Mouse (Mus musculus) gonadal fat pad, adult 2 months (tissue): ENCODE measurements around the gene Myt1l. TPM values are rescaled to one million over a fixed set of nuclear protein-coding genes. Genes with fewer than 3 reads are reported as not detected.

ENCODE experiments used
- DNase-seq: peaks from one replicate; pipeline ENCODE4 v3.0.0-alpha.2; 2012; ENCODE audit warnings: low read depth
- polyA plus RNA-seq: library from polyadenylated mRNA; depleted of rRNA; stranded (reverse); fragments of >200 nt; gene quantifications from 2 replicates; pipeline ENCODE4 v1.2.3, GENCODE M21; 2012

The Myt1l gene
- polyA plus RNA-seq, 1 experiment, result 0.18 TPM

DNA sequence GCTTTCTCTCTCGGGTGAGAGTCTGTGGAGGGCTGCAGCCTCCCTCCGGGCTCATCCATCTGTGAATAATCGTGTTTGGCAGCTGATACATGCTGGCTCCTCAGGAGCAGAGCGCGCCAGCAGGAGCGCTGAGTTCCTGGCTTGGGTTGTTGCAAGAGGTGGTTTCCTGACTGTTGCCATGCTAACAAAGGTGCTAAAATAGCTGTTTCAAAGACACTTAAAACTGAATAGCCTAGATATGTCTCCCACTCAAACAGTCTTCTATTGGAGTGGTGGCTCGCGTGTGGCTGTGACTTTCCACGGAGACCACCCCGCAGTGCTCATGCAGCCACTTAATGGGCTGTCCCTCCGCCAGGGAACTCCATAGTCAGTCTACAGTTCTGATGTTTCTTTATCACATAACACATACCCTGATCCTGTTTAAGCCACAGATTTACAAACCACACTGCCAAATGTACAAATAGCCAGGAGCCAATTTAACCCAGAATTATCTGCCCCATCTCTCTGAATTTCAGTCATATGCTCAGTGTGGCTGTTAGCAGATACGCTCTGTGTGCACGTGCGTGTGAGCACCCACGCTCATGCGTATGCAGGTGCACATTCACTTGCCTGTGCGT is 195.6 kb downstream of the Myt1l start:
- DNase-seq, result no peak

DNA sequence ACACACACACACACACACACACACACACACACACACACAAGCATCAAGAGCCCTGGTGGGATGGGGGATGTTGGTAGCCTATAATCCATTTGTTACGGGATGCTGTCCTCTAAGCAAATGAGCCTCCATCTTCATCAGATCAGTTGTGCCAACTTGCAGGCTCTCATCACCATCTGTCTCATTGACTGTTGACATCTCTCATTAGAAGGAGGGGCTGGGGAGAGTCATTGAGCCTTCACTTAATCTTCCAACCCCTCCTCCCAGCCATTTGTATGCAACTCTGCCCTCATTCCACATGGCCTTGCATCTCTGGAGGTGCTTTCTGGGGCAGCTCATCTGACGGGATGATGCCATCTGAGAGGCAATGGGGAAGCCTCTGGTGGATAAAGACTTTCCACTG is 200.1 kb downstream of the Myt1l start:
- no peak for DNase-seq

DNA sequence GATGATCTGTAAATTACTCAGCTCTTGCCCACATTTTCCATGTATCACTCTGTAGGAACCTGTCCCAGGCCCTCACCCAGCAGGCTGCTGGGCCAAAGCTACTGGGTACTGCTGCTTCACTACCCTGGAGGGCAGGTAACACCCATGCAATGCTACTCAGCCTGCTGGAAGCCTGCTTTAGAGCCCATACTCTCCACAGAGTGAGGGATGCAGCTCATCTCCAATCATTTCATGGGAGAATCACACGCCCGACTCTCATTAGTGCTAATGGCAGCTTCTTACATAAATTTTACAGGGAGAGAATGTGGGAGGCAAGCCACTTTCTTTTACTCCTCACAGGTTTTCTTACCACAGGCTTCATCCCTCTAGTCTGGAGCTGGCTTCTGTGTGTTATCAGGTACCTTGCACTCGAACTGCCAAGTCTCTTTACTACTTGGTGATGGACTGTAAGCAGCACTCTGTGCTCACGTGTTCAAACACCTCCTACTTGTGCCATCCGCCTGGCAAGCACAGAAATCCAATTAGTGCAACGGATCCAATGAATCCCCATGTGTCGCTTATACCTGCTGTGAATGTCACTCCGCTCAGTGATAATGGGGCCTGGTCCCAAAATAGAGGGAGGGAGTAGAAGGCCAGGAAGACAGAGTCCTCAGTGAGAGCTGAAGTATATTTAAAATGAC is 212.3 kb downstream of the Myt1l start:
- DNase-seq, result no peak

DNA sequence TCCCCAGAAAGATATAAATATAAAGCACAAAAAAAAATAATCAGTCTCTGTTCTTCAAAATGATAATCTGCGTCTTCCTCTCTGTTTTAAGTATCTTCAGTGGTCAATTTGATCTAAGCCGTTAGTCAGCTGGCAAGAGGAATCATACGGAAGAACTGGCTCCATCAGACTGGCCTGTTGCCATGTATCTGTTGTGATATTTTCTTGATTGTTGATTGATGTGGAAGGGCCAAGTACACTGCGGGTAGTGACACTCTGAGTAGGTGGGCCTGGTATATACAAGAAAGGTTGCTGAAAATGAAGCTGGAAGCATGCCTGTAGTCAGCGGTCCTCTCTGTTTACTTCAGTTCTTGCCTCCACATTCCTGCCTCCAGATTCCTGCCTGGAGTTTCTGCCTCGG is 213.0 kb downstream of the Myt1l start:
- DNase-seq, result no peak

DNA sequence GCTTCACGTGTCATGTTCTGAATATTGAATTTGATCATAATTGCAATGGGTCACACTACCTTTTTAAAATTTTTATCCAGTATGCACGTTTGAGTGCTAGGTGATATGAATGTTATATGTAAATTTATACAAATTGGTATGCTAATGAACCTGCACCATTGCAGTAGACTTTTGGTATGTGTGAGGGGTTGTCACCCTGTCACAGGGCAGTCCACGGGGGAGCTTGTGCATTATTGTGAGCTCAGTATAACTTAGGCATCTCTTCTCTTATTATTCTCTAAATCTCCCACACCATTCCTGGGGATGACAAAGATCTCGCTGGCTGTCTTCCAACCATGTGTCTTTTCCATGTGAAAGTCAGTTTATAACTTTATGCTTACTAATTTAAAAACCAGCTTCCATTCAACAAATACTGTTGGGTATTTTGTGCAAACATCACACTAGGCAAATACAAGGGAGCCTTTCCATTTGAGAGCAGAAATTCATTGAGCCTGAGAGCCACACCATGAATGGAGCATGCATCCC is 222.5 kb downstream of the Myt1l start:
- DNase-seq, result no peak

DNA sequence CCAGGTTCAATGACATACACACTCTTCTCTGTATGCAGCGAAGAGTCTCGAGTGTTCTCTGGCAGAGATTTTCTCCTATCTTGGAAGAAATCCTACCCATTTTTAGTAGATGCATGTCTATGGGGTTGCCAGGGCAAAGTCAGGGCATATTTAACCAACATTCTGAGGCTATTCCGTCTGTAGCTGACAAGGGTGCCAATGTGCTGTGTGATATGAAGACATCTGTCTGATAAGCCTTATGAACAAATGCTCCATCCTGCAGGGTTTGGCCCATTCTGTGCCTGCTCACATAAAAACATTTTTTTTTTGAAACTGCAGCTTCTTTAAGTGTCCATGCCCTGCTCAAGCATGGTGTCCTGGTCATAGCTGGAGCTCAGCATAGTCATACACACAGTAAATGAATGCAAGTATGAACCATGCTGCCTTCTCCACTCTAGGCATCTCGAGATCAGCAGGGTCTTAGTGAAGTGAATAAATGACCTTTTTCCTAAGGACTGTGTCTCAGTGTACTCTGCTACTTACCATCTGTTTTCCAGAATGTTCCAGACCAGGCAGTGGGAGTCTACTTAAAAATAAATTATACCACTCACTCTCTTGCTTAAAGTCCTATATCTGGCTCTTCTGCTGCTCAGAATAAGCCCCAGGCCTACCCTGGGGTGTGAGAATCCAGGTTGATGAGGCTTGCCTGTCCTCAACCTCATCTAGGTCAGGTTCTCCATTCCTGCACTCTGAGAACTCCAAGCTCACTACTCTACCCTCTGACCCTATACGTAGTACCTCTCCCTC is 227.1 kb downstream of the Myt1l start:
- no peak for DNase-seq

DNA sequence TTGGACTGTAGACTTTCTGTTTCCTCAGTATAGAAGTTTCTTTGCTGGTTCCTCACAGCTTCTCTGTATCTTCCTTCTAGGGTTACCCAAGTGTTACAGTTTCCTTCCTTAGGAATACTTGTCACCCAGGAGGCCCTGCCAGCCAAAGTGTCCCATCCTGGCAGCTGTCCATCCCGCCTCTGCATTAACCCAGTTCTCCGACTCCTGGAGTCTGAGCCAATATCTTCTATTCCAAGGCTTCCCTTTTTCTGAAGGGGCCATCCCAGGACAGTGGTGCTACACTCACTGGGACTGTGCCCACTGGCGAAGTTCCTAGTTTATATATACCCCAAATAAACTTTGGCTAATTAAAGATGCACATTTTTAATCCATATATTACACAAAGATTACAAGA is 227.7 kb downstream of the Myt1l start:
- DNase-seq, result no peak

DNA sequence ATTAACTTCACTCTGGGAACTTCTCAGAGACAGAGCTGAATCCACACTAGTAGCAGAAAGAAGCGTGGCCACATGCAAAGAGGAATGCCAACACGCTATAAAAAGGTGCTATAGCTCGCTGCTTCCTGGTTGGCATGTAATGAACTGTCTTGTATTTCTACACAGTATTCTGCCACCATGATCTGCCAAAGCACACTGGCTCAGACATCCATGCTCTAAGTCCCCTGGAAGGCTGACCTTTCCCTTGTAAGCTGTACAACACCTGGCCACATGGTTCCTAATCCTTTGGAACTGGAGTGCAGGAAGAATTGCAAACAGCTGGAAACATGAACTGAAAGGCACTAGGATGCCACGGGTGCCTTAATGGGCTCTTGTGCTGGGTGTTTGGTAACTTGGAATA is 232.4 kb downstream of the Myt1l start:
- peak; percentile 81 for DNase-seq

DNA sequence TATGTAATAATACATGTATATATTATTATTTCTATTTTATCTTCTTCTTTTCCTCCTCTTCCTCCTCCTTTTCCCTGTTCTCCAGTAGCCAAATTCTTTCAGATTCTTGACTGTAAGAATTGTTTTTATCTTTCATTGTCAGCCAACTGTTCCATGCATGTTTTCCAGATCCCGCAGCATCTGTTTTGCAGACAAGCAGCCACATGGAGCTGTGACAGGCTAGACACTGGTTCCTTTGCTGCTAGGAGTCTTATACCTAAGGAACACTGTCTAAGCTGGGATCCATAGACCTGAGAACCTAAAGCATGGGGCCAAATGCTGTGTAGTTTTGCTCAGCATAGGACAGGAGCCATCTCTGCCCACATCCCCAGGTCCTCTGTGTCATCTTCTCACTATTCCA is 238.0 kb downstream of the Myt1l start:
- no peak for DNase-seq

DNA sequence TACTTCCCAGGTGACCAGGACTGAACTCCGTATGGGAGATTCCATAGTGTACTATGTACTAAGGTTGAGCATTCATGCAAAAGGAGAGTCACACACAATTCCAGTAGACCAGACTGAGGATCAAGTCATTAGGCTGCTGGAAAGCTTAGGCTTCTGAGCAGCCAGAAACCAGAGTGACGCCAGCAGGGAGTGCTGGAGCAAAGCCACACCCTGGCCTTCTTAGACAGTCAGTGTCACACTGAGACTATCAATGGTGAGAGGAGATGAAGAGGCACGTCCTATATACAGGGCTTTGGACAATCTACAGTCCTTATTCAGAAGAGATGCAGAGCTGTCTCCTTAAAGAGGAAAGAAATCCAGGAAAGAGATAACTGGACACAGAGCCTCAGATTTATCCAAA is 243.6 kb downstream of the Myt1l start:
- DNase-seq, result no peak

DNA sequence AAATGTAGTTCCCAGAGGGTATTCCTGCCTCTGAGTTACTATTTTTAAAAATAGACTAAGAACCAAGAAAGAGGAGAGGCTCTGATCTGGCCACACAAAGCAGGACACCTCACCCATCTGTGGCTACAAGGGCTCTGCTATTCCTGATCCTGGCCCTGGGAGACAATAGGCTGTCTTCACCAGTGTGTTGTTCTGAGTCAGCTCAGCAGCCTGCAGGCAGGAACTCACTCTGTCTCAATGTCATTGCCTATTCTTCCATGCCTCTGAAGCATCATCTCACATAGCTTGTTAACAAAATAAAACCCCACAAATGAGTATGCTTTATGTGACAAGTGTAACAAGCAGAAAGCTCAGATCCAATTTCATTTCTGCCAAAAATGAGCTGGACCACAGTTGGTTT is 244.2 kb downstream of the Myt1l start:
- no peak for DNase-seq

DNA sequence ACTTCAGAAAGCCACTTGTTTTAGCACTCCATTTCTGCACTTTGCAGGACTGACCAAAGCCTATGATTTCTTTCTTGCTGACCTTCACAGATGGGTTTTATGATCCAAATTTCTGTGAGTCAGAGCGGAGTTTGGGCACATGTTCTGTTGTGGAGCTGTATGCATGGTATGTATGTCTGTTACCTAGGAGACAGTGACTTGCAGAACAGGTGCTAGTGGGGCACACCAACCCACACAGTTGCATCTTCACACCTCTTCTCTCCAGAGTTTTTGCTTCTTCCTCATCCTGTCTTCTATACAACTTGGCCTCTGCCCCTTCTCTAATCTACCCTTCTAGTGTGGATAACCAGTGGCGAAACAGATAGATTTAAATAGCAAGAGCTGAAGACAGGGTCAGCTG is 250.7 kb downstream of the Myt1l start:
- DNase-seq, result no peak

DNA sequence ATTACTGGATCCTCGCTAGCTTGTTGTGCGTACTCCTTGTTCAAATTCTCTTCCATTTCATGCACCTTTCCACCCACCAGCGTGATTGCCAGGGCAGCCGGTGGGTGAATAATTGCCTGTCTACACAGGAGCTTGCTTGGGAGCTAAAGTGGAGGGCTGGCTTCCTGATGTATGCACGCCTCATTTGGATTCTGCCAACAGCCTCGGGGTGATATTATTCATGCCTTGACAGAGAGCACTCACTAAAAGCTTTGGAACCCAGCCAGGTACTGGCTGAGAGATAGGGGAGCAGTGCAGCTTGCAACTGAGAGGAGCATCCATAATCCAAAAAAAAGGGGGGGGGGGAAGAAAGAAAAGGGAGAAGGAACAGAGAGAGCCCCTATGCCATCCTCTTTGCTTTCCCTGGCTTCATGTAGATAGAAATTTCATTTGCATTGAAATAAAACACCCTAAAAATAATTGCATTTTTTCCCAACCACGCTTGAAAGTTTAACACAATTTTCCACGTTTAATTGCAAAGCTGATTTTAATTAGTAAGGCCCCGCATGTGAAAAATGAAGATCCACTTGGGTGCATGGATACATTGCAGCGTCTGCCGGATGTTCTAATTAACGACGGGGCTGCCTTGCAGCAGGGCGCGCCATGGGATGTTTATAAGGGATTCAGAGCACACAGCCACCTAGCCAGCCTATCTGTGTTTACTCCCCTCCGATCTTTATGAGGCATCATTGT is 261.3 kb downstream of the Myt1l start:
- DNase-seq, result peak; percentile 30

DNA sequence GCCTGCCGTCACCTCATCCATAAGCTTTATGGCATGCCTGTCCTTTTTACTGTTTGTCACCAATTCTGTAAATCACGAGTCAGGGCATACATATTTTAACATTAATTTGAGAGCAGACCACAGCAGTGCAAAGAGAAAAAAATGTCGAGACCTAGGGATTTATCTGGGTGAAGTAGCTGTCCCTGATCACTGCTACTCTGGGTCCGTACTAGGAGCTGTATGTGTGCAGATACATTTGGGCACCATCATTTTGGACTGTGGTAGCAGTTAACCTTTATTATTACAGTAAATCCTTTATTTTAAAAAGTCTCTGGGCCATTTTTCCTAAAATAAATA is 261.8 kb downstream of the Myt1l start:
- no peak for DNase-seq

DNA sequence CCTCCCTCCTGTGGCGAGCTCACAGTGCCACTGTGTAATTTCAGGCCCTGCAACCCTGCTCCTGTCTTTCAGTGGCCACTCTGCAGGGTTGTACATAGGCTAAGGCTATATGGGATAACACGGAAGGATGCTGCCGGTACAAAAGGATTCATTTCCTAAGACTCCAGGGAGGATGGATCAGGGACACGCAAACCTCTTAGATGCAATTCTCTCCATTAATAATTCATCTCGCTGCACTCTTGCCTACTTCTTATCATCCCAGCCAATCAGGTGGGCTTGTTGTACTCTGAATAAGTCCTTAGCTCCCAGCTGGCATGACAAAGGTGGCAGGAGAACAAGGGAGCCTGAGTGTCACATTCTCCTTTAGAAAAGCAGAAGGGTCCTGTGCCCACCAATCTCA is 264.8 kb downstream of the Myt1l start:
- DNase-seq, result no peak

DNA sequence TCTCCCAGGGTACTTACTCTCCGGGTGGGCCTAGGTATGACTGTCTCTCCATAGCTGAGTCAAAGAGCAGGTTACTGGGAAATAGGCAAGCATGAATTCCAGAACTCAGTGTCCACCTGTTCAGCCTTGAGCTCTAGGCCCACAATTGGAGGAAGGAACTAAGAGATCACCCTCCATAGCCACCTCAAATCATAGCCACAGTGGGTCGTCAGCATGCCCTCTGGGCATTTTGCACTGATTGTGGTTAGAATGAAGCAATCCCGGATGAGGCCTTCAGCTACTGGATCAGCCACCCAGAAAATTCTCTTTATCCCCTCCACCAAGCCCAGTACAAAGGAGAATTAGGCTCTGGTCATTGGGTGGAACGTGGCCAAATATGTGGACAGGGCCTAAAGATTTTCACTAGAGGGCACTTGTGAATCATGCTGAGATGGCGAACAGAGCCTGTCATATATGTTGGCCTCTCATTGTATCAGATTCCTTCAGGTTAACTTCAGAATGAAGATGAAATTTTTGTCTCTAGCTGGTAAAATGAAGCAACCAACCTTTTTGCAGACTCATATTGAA is 267.0 kb downstream of the Myt1l start:
- DNase-seq, result no peak

DNA sequence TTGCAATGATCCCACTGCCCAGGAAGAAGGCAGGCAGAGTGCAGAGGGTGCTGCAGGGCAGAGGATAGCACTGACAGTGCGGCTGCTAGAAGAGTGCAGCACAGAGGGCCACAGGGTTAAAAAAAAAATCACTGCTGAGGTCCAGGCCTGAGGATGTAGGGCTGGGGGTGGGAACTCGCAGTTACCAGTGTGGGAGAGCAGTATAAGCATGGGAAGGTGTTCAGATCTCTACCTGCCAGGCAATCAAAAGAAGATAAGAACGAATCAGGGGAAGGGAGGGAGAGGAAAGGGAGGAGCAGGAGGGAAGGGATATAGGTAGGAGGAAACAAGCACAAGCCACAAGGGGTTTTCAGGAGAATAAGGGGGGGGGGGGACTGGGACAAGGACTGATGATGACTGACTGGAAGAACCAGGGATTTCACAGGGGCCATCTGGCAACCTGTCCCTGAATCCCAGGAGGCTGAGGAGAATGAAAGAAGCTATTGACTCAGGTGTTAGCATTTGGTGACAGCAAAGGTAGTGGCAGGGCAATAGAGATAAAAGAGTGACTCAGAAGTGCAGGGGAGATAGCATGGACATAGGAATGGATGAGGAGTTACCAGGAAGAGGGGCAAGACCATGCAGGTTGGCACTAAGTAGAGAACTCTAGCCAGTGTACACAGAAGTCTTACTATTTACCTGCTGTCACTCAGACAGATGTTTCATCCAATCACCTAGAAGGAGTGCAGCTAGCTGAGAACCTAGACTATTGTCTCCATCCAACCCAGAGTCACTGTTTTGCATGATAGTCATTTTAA is 270.6 kb downstream of the Myt1l start:
- no peak for DNase-seq

DNA sequence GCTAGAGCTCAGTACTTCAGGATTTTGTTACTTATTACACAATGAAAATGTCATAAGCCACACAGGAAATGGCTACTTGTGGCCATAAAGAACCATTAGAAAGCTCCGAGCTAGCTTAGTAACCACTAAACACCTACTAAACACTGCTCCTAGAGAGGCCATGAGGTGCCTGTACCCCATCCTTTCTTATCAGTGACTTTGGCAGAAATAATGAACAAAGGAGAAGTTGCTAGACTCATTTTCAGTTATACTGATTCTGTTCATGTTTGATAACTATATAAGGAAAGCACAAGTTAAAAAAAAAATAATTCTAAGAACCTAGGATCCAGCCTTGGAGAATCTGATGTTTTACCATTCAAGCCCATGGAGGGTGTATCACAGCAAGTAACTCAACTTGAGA is 278.2 kb downstream of the Myt1l start:
- no peak for DNase-seq

DNA sequence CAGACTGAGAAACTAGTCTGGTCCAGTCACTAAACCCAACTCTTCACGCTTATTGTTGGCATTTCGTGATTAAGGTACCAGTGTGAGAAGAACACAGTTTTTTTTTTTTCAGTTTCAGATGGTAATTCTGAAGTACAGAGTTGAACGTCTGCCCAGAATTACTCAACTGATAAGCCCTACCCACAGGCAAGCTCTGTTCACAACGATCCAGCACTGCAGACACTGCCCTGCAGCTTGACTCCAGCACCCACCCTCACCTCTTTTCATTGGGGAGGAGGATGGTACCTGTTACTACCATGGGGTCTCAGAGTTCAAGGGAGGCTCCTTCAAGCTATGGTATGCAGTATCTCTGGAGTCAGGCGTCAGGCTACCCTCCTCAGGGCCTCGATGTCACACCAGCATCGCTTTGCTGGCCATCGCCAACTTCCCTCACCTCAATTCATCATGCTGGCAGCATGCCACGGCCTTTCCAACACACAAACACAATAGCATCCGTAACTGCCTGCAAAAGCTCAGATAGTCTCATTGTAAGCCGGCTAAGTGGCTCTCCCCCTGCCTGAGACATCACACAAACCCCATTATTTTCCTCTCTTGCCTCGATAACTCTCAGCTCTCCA is 281.5 kb downstream of the Myt1l start:
- DNase-seq, result no peak

DNA sequence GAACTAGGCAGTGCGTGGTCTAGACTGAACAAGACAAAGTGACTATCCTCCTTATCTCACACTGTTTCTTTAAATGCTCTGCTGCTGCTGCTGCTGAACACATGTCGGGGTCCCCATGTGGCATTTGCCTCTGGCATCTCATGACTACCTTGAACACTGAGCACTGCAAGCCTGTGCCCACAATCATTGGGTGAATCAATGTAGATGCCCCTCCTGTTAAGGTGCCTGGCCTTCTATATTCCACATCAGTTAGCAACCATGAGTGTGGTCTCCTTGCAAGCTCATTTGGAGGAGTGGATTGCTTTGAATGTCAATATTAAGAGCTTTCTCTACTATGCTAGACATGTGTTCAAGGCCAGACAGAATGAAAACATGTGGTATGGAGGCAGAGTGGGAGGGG is 287.3 kb downstream of the Myt1l start:
- DNase-seq, result no peak

DNA sequence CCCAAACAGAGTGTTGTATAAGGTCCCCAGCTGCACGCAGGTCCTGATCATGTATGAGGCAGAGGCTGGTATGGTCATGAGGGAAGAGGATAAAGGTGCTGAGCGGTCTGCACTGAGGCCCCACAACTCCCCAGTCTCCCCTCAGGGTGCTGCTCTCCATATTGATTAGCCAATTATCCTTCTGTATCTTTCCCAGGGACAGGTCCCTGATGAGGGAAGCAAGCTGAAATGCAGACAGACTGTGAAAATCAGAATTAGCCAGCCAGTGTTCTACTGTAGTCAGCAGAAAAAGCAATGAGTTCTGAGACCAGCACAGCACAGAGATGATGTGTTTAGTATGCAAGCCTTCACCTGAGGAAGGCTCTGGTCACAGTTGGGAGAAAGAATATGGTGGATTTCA is 287.9 kb downstream of the Myt1l start:
- no peak for DNase-seq
